Mouse (Mus musculus) heart, adult 8-10 months (tissue): ENCODE measurements around the gene Brd1. TPM values are rescaled to one million over a fixed set of nuclear protein-coding genes. Genes with fewer than 3 reads are reported as not detected.

Source experiments
- DNase-seq: peaks from one replicate; pipeline ENCODE4 v3.0.0; 2022; ENCODE audit warnings: low spot score
- total RNA-seq, 4 experiments: library from RNA; stranded (reverse); gene quantifications; 2 replicates each; pipeline ENCODE4 v1.2.4; 2022

Gene Brd1
- total RNA-seq, 4 experiments from 2014 or later = 26.5 to 29.6 (median 28.6) TPM

DNA sequence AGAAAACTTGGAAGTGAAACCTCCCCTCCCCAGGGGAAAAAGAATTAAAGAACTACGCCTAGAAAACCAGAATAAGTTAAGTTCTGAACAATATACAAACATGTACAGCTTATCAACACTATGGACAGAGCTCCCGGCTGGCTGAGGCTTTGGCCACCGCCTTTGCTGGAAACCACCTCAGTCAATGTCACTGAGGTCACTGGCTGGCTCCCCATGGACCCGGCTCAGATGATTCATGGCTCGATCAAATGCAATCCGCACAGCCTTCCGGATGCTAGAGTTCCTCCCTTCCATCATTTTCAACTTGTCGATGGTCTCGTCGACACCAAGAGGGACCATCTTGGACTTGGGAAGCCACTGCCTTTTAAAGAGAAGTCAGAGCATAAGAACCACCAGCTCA lies 45.9 kb downstream of the Brd1 start:
- no peak for DNase-seq

DNA sequence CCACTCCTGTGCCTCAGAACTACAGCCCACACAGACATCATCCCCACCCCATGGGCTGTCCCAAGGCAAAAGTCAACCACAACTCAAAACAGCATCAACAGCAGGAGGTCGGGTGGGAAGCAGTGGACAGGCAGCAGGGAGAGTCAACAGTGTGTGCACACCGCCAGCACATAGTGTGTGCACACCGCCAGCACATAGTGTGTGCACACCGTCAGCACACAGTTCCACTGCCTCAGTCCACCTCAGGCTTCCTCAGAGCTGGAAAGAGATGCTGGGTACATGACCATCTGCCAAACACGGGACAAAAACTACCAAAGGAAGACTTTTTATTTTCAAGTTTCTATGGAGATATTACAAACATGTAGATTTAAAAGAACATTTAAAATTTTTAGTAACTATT lies 47.3 kb downstream of the Brd1 start:
- DNase-seq = no peak

DNA sequence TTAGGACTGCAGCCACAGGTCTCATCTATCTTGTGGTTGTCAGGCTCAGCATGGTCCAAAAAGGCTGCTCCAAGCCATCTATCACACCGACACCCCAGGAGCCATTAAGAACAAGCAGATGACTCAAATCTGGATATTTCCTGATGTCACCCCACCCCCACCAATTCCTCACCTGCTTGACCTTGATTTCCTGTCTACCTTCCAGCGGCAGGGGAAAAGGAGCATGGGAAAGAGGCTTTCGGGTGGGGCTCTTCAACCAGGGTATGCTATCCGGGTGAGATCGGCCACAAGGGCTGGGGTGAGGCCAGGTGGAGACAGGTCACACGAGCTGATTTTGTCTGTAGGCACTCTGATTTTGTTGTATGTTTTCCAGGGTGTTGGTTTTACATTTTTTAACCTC lies 50.0 kb downstream of the Brd1 start:
- no peak for DNase-seq

- DNase-seq = no peak
Observed at GRCm38 (mm10) chr15:88680931-88681330, 53.1 kb downstream of the Brd1 start.

DNA sequence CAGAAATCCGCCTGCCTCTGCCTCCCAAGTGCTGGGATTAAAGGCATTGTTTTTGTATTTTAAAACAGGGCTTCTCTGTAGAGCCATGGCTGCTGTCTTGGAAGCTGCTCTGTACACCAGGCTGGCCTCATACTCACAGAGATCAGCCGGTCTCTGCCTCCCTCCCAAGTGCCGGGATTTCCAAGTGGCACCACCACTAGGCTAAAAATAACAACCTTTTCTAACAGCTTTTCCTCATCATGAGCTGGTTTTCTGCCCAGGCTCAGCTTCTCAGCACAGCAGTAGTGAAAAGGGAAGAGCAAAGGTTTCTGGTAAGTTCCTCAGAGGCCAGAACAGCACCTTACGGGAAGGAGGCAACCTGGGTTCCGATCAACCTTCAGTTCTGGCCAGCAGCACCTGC lies 56.5 kb downstream of the Brd1 start:
- DNase-seq = peak; percentile 24

GRCm38 (mm10) chr15:88675998-88676397 lies 58.0 kb downstream of the Brd1 start:
- DNase-seq = no peak

- no peak for DNase-seq
Observed at GRCm38 (mm10) chr15:88668693-88669092, 65.3 kb downstream of the Brd1 start.

DNA sequence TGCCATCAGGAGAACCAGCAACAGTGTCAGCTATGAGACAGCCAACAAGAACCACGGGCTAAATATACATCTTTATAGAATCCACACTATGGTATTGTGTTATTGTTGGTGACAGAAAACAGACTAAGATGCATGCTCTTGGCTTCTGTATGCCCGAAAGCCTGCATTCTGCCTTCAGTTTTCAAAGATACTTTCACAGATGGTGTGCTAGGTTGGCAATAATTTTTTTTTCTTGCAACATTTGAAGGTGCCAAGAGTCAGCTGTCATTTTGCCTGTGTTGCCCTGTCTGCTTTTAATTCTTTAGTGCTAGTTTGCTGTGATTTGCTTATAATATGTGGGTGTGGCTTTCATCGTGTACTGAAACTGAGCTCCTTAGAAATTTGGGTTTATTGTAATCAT lies 66.4 kb downstream of the Brd1 start:
- DNase-seq = no peak

- DNase-seq = no peak
Observed at GRCm38 (mm10) chr15:88665846-88666245, 68.2 kb downstream of the Brd1 start.

GRCm38 (mm10) chr15:88663041-88663440 lies 71.0 kb downstream of the Brd1 start:
- DNase-seq = no peak

GRCm38 (mm10) chr15:88662111-88662850 lies 71.8 kb downstream of the Brd1 start:
- peak; percentile 45 for DNase-seq

GRCm38 (mm10) chr15:88661654-88662053 lies 72.4 kb downstream of the Brd1 start:
- peak; percentile 31 for DNase-seq

GRCm38 (mm10) chr15:88652006-88652405 lies 82.0 kb downstream of the Brd1 start:
- DNase-seq = no peak

DNA sequence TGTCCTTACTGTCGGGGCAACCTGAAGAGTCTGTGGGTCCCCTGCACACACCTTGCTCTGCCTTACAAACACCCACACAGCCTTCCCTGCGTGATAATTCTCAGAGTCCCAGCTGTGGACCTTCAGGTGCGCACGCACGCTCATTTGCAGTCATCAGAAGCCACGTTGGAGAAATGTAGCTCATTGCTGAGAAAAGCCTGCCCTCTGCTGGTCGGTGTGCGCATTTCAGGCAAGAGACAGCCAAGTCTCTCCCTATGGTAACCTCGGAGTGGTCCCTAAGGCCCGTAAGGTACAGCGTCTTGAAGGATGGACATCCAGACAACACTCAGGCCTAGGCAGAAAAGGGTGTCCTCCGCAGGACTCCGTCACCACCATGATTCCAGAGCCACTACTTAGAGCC lies 83.0 kb downstream of the Brd1 start:
- peak; percentile 31 for DNase-seq

Other genes with a start within 250 kb of the Brd1 start
- not detected for gene Zdhhc25, start 133.9 kb downstream of the Brd1 start, total RNA-seq
- 10 to 100 TPM in 1 of 4 experiments, 1 to 10 TPM in 3; 6.6 to 11.4 (median 8.3) TPM for gene Zbed4, start 17.4 kb upstream of the Brd1 start, total RNA-seq
- 10 to 100 TPM in 2 of 4 experiments, 1 to 10 TPM in 2; 7.4 to 10.3 (median 9.9) TPM for gene Alg12, start 85.1 kb upstream of the Brd1 start, total RNA-seq
- 10 to 100 TPM; 17.2 to 28.0 (median 21.1) TPM for gene Creld2, start 85.4 kb upstream of the Brd1 start, total RNA-seq
- 100 to 1,000 TPM in 1 of 4 experiments, 10 to 100 TPM in 3; 70.8 to 183 (median 86.1) TPM for gene Pim3, start 128.0 kb upstream of the Brd1 start, total RNA-seq
- gene Ttll8, start 220.2 kb upstream of the Brd1 start, total RNA-seq = not detected
- not detected for gene Mlc1, start 244.8 kb upstream of the Brd1 start, total RNA-seq
- 100 to 1,000 TPM; 105 to 126 (median 121) TPM for gene Mov10l1, start 248.7 kb upstream of the Brd1 start, total RNA-seq